Mouse (Mus musculus): ENCODE results near the gene Rc3h2.

- no peak for TF ChIP-seq CTCF (IDR thresholded peaks at IDR 0.05; ENCODE audit: low read depth, low read length)
- 0 out of 2 replicates have a peak, but pooled peaks have one; percentile 37 for TF ChIP-seq EP300 (IDR thresholded peaks at IDR 0.05; ENCODE audit: insufficient read depth, low read depth, low read length)
- no peak for TF ChIP-seq POLR2A (IDR thresholded peaks at IDR 0.05; ENCODE audit: insufficient read depth, low read length)
Measured at GRCm38 (mm10) chr2:37442611-37443591, 20.2 kb upstream of the Rc3h2 start, which contains the start of the genes Zbtb26, Zbtb6 and Rabgap1.
